Mouse (Mus musculus) bone marrow macrophage, adult 2 months (primary cell): ENCODE measurements around the gene Gtdc1. TPM values are rescaled to one million over a fixed set of nuclear protein-coding genes. Genes with fewer than 3 reads are reported as not detected.

Experiments used
- H3K27ac ChIP-seq: 2 replicates; pipeline ENCODE4 v1.5.1; 2012; ENCODE audit warnings: low read depth, low read length; ENCODE audit not compliant: insufficient read depth
- H3K4me1 ChIP-seq: 2 replicates; pipeline ENCODE4 v1.6.1; 2012; ENCODE audit warnings: low read length; ENCODE audit not compliant: control insufficient read depth, insufficient read depth
- H3K4me3 ChIP-seq: 2 replicates; pipeline ENCODE4 v1.5.1; 2012; ENCODE audit warnings: mild to moderate bottlenecking, low read length, moderate library complexity; ENCODE audit not compliant: insufficient read depth
- CTCF ChIP-seq: IDR thresholded peaks from 2 replicates; pipeline ENCODE4 v1.5.1; 2012; ENCODE audit warnings: low read depth, mild to moderate bottlenecking, low read length, moderate library complexity
- POLR2A ChIP-seq: IDR thresholded peaks from 2 replicates; pipeline ENCODE4 v1.6.1; 2012; ENCODE audit warnings: mild to moderate bottlenecking, low read depth, low read length, borderline replicate concordance
- polyA plus RNA-seq: library from polyadenylated mRNA; stranded (reverse); fragments of >200 nt; gene quantifications from 2 replicates; pipeline ENCODE4 v1.2.4, GENCODE M21; 2012; ENCODE audit not compliant: missing spikeins, insufficient read depth, insufficient read length

The Gtdc1 gene
- polyA plus RNA-seq, 1 experiment = 20.4 TPM

DNA sequence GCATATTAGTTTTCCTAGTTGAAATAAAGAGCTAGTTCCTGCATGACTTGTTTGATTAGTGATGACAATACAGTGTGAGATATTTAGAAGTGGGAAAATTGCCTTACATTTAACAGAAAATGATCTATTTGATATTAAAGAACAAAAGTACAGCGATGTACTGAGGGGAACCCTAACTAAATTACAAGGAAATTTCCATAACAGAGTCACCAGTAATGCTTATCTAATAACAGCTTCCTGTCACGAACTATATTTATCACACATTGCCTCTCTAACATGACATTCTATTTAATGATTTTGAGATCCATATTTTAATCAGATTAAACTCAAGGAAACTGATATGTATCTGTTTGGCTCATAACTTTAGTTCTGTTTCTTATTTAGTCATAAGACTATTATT, 126.1 kb downstream of the Gtdc1 start:
- TF ChIP-seq CTCF = no peak
- no peak for TF ChIP-seq POLR2A
- no peak overlapping the region for H3K27ac ChIP-seq
- no peaks in the 10 kb centered on the region for H3K4me1 ChIP-seq
- H3K4me3 ChIP-seq = no peak overlapping the region

DNA sequence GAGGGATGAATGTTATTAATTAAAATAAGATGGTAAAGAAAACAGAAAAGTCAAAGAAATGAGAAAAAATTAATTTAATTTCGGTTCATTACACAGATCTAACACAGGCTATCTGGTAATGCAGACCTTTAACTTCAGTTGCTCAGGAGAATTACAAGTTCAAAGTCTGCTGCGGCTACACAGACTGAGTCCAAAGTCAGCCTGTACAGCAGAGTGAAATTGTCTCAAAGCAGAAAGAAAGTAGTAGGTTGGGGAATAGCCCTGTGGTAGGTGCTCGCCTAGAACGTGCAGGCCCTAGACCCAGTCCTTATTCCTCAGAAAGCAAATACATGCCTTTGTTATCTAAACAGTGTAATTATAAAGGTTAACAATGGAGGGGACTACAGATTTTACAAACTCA, 135.6 kb downstream of the Gtdc1 start:
- H3K4me3 ChIP-seq = no peak overlapping the region

DNA sequence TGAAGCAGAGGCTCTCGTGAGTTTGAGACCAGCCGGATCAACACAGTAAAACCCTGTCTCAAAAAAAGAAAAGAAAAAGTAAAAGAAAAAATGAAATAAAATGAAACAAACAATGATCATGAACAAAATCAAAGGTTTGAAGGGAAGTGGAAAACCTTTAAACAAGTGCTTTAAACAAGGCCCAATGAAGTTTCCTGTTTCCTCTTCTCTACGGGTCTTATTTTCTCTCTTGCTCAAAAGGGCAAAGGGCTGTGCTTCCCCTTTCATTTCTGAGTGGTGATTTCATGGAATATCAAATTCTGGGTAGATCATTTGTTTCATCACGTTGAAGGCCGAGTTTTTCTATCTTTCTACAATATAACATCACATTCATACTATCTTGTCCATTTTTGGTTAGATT, 136.3 kb downstream of the Gtdc1 start:
- TF ChIP-seq CTCF = no peak
- TF ChIP-seq POLR2A = no peak
- Histone ChIP-seq H3K4me1 (peaks cover 4% of the 10 kb centered on the region; the same call in 1 of the 2 replicates), H3K27ac (no peak overlapping the region)

More for the DNA sequence above, 135.6 kb downstream of the Gtdc1 start:
- no peak overlapping the region for H3K27ac ChIP-seq
- TF ChIP-seq POLR2A (no peak), CTCF (no peak)
- peaks cover 4% of the 10 kb centered on the region; the same call in 1 of the 2 replicates for H3K4me1 ChIP-seq

DNA sequence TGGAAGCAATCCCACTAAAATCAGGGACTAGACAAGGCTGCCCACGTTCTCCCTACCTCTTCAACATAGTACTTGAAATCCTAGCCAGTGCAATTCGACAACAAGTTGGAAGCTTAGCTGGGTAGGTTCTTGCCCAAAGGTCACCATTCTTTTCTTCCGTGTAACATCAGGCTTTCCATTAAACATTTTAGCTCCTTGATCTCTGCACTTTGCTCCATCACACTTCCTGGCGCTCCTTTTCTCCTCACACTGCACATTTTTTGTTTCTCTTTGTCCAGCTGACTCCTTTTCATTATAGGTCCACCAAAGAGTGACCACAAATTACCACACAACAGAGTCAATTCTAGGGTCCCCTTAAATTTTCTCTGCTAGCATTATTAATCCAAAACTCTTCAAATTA, 144.7 kb downstream of the Gtdc1 start:
- Histone ChIP-seq H3K4me3 (no peak overlapping the region), H3K27ac (no peak overlapping the region), H3K4me1 (no peaks in the 10 kb centered on the region)
- TF ChIP-seq POLR2A = no peak
- no peak for TF ChIP-seq CTCF

More for the DNA sequence above, 136.3 kb downstream of the Gtdc1 start:
- H3K4me3 ChIP-seq = no peak overlapping the region

DNA sequence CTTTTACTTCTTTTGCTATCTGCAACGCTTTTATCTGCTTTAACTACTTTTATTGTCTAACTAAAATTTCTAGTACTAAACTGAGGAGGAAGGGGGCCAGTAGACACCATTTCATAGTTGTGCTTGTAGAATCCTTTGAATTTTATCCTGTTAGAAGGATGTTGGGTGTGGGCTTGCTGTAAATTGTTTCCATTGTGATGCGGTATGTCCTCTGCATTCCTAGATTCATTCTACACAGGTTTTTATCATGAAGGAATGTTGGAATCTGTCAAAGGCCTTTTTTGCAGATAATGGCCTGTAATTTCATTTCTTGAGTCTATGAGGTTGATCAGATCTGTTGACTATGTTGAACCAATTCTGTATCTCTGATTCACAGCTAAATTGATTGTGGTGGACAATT, 146.5 kb downstream of the Gtdc1 start:
- Histone ChIP-seq H3K4me3 (no peak overlapping the region), H3K4me1 (no peaks in the 10 kb centered on the region), H3K27ac (no peak overlapping the region)
- TF ChIP-seq CTCF (no peak), POLR2A (no peak)

DNA sequence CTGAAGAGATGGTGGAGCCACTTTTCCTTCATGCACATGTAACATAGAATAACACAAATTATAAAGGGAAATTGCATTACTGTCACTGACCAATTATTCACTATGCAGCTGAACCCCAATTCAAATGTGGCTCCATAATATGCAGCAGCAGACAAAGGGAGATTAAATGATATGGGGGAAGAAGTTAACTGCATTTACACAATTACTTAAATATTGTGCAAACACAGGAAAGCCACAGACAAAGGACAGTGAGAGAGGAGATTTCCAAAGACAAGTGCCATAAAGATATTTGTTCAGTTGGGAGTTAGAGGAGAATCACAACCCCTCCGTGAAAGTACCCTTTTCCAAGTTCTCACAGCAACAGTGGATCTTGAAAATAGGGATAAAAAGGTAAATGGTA, 163.6 kb downstream of the Gtdc1 start:
- TF ChIP-seq POLR2A (no peak), CTCF (no peak)
- H3K4me3 ChIP-seq = no peak overlapping the region
- no peak overlapping the region for H3K27ac ChIP-seq
- H3K4me1 ChIP-seq = no peaks in the 10 kb centered on the region

DNA sequence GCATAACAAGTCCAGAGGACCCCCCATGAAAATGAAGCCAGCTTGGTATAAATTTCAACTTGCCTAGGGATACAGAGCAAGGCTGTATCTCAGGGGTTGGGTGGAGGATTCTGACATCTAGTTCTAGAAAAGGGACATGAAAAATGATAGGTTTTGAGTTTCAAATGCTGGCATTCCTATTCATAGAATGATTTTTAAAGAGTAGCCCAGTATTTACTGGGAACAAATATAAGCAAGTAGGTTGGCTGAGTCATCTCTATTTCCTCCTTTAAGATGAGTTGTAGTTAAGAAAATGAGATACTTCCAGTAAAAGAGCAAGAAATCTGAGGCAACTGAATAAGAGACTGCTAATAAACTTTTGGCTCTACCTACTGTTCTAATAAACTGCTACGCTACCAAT, 190.8 kb downstream of the Gtdc1 start:
- Histone ChIP-seq H3K4me1 (no peaks in the 10 kb centered on the region), H3K4me3 (no peak overlapping the region), H3K27ac (no peak overlapping the region)
- no peak for TF ChIP-seq POLR2A
- no peak for TF ChIP-seq CTCF

DNA sequence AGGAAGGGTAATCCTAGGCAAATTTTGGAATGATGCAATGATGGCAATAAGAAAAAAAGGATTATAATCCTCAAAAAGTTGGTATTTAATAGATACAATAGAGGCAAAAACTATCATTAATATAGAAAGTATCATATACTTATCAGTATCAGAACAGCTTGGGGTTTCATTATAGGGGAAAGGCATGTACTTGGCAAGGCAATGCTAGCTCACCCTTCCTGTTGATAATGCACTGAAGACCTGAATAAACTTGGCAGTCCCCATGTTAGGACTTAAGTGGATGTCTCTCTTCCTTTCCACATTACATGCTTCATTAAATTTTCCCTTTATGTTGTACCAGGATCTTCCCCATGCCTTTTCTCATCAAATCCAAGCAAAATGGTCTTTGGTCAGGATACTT, 206.0 kb downstream of the Gtdc1 start:
- Histone ChIP-seq H3K4me1 (no peaks in the 10 kb centered on the region), H3K27ac (no peak overlapping the region), H3K4me3 (no peak overlapping the region)
- TF ChIP-seq CTCF = no peak
- no peak for TF ChIP-seq POLR2A

DNA sequence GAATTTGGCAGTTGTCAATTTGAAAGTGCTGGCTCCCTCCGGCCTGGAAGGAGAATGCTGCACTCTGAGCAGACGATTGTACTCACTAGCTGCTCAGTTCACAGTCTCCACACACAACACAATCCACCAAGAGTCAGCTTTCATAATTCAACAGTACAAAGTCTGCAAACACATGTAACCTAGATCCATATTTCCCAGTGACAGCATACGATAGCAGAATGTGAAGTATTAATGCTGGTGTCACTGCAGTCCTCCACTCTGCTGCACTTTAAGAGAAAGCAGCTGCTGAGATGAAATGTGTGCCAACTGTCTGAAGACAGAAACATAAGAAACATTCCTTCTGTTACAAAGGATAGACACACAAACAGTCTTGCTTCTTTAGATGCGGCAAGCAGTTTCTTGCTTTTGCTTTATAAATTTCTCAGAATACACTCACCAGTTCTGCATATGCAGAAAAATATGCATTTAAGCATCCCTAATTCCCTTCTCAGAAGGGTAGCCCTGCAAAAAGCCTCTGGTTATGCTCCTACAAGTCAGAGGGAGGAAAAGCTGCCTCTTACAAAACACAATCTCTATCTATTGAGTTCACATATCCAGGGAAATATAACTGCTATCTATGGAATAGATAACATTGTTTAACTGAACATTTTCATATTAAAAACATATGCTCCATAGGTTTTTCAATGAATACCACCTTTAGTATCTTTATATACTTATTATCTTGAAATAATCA, 221.4 kb downstream of the Gtdc1 start:
- no peak overlapping the region for H3K4me3 ChIP-seq
- TF ChIP-seq POLR2A (no peak), CTCF (no peak)
- H3K27ac ChIP-seq = no peak overlapping the region
- H3K4me1 ChIP-seq = no peaks in the 10 kb centered on the region

DNA sequence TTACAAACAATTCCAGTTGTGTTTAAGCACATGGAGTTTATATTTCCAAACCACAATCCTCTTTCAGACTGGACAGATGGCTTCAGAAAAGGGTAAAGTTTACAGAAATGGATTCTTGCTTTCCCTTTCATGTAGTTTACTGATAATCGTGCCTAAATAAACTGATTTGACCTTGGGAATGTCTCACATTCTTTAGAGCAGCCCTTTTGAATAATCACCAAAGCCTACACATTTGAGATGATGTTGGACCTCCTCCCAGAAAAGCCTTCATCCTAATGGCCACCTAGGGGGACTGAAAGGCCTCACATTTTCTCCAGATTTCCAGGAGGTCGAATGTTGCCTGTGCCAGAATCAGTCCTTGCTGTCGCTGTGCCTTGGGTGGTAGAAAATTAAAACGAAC, 227.2 kb downstream of the Gtdc1 start:
- H3K4me3 ChIP-seq = no peak overlapping the region
- no peak overlapping the region for H3K27ac ChIP-seq
- H3K4me1 ChIP-seq = no peaks in the 10 kb centered on the region
- TF ChIP-seq POLR2A (no peak), CTCF (no peak)
